Mouse (Mus musculus) right cerebral cortex, adult 2 months (tissue): ENCODE data around the gene Cenpi.
A peak's percentile ranks its signal among the peaks of the same experiment; 100 is the strongest.

Experiments used
- DNase-seq, 2 experiments: peaks; one replicate each; pipeline ENCODE4 v3.0.0; 2021 to 2022; ENCODE audit warnings: low spot score in 2 of 2

Gene Cenpi

DNA sequence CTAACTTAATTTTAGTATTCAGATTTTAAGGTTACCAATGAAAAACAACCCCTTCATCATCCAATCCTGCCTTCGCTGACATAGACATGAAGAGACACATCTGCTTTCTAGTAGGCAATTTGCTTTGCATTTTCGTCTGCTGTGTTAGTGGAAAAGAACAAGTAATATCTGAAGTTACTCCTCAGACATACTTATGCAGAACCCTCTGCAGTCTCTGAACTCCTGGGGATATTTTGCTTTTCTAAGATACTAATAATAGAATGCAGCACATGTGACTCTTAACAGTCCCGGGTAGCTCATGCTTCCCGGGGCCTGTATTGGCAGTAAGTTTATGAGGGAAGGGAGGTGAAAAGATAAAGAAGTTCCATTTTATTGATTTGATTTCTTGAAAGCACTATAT is 54.3 kb downstream of the Cenpi start:
- DNase-seq: no peak

DNA sequence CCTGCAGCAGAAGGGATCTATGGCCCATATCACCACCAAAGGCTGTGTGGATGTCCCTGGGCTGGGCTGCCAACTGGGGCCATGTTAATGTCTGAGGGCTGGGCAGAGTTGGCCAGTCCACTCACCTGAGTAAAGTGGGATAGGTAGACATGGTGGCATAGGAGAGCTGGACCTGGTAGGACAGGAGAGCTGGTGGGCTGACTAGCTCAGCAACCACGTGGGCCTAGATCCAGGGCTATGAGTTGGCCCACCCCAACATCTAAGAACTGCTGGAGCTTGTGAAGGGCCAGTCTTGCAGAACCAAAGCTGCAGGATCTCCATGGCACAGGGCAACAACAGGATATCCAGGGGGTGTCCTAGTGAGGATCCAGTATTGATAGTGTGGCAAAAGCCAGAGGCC is 57.5 kb downstream of the Cenpi start:
- DNase-seq: no peak

DNA sequence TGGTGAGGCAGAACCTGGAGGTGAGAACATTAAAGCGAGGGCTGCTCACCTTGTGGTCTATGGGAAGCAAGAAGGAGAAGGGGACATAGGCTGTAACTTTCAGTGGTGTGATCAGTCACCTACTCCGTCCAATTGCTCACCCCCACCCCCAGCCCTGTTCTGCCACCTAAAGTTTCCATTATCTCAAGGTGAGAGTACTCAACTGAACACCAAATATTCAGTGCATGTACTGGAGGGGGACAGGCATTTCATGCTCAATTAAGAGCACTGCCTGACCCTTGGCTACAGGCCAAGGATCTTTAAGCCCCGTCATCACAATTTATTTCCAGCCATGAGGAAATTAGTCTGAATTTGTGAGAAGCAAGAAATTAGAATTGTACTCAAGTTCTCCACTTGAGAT is 58.7 kb downstream of the Cenpi start:
- DNase-seq: no peak

GRCm38 (mm10) chrX:134371279-134371678 is 63.4 kb downstream of the Cenpi start:
- DNase-seq: no peak

DNA sequence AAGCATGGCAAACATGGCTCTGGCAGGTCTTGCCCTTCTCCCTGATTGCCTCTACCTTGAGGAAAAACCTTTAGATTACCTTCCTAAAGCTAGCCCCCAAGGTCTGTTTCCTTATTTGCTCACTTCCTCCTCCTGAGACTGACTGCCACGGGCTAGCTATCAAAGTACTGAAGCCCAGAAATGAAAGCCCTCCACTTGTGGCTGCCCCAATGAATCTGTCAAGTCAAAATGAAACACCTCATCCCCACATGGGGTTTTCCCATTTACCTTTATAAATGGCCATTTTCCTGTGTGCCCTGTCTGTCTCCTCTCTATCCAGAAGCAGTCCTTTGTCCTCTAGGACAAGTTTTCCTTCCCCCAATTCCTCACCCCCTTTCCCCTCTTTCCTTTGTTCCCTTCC is 66.3 kb downstream of the Cenpi start:
- no peak for DNase-seq

GRCm38 (mm10) chrX:134384896-134385295 is 77.0 kb downstream of the Cenpi start:
- no peak for DNase-seq

GRCm38 (mm10) chrX:134398972-134399371 is 91.1 kb downstream of the Cenpi start:
- DNase-seq: no peak

GRCm38 (mm10) chrX:134403863-134404583 is 96.1 kb downstream of the Cenpi start, which contains the start of gene Drp2:
Gene Drp2, plus strand, starts transcription at chrX:134404551.
- DNase-seq: no peak

- DNase-seq: peak; percentile 43 to 44
These were observed 96.7 kb downstream of the Cenpi start for GRCm38 (mm10) chrX:134404584-134404955.

DNA sequence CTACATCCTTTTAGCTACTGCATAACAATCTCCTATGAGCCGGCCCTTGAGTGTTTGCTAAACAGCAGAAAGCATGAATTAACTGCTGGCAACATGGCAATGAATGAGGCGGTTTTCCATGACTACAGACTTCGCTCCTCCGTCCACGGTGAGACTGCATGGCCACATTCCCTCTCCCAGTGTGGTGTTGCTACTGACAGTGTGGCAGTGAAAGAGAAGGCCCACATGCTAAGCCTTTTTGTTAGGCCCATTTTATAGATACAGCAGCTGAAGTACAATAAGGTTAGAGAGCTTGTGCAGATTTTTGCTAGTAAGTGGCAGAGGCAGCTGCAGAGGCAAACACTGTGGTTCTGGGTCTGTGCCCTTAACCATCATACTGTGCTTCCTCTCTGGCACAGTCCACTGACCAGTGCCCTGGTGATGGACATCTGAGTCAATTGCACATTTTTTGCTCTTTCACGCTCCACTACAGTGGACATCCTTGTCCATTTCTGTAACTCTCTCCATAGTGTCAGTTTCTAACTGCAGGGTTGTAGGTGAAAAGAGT is 101.5 kb downstream of the Cenpi start:
- no peak for DNase-seq

- no peak for DNase-seq
These were observed 104.2 kb downstream of the Cenpi start for GRCm38 (mm10) chrX:134412096-134412495.
